Mouse (Mus musculus): ENCODE measurements around the gene Rnf183. TPM values are rescaled to one million over a fixed set of nuclear protein-coding genes. Genes with fewer than 3 reads are reported as not detected.
A peak's percentile ranks its signal among the peaks of the same experiment; 100 is the strongest.

Rnf183 gene
- polyA plus RNA-seq, 1 experiment = 4.3 TPM

DNA sequence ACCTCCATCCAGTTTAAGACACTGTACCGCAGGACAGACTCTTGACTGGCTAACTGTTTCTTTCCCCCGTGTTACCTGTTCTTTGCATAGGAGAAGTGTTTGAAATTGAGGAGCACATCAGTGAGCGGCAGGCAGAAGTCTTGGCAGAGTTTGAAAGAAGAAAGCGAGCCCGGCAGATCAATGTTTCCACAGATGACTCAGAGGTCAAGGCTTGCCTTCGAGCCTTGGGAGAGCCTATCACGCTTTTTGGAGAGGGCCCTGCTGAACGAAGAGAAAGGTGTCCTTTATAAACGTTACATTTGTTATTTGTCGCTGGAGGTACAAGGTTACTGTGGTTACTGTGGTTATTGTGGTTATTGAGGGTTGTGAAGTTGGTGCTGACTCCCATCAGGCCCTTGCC is 23.4 kb downstream of the Rnf183 start:
- no peak overlapping the region for H3K4me3 ChIP-seq (ENCODE audit: control insufficient read depth, low read depth, low read length)
- TF ChIP-seq CTCF (IDR thresholded peaks at IDR 0.05; ENCODE audit: control insufficient read depth, insufficient read depth, insufficient replicate concordance, low read depth, low read length) = no peak
- TF ChIP-seq POLR2A (IDR thresholded peaks at IDR 0.05; ENCODE audit: control insufficient read depth, low read depth, low read length) = no peak
- no peak overlapping the region for H3K27ac ChIP-seq (ENCODE audit: control insufficient read depth, insufficient read depth, low read depth, low read length)
- no peaks in the 10 kb centered on the region for H3K27me3 ChIP-seq (ENCODE audit: control insufficient read depth, insufficient read depth, low read length)
- H3K4me1 ChIP-seq (ENCODE audit: control insufficient read depth, insufficient read depth, low read length) = no peaks in the 10 kb centered on the region
- peaks cover 1% of the 10 kb centered on the region for H3K36me3 ChIP-seq (ENCODE audit: control insufficient read depth, insufficient read depth, low read length)

DNA sequence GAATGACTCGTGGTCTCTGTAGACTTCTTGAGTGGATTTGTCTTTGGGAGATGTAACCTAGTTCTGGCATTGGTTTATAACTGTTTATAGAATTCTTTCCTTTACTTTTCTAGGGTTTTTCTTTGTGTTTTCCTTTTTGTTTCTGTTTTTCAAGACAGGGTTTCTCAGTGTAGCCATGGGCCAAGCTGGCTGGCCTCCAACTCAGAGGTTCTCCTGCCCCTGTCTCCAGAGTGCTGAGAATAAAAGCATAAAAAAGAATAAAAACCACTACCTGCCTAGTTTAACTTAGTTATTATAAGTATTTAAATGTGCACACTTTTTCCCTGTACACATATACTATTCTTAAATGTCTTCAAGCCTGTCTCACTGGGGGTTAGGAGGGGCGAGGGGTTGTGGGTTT is 24.7 kb downstream of the Rnf183 start:
- Histone ChIP-seq H3K27me3 (ENCODE audit: control insufficient read depth, insufficient read depth, low read length) (no peaks in the 10 kb centered on the region), H3K36me3 (ENCODE audit: control insufficient read depth, insufficient read depth, low read length) (peaks cover 1% of the 10 kb centered on the region), H3K27ac (ENCODE audit: control insufficient read depth, insufficient read depth, low read depth, low read length) (no peak overlapping the region), H3K4me1 (ENCODE audit: control insufficient read depth, insufficient read depth, low read length) (no peaks in the 10 kb centered on the region), H3K4me3 (ENCODE audit: control insufficient read depth, low read depth, low read length) (peak overlapping the region; percentile 30; the same call in 1 of the 2 replicates)
- TF ChIP-seq CTCF (IDR thresholded peaks at IDR 0.05; ENCODE audit: control insufficient read depth, insufficient read depth, insufficient replicate concordance, low read depth, low read length) (no peak), POLR2A (IDR thresholded peaks at IDR 0.05; ENCODE audit: control insufficient read depth, low read depth, low read length) (no peak)

DNA sequence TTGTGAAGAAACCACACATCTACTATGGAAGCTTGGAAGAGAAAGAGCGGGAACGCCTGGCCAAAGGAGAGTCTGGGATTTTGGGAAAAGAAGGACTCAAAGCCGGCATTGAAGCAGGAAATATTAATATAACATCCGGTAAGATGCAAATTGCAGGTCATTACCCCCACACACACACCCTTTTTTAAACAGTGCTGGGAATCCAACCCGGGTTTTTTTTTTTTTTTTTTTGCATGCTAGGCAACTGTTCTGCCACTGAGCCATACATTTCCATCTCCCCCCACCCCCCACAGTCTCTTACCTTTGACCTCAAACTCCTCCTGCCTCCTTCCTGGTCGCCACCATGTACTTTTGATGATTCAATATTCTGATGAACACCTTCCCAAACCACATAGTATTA is 25.4 kb downstream of the Rnf183 start:
- Histone ChIP-seq H3K4me1 (ENCODE audit: control insufficient read depth, insufficient read depth, low read length) (no peaks in the 10 kb centered on the region), H3K27ac (ENCODE audit: control insufficient read depth, insufficient read depth, low read depth, low read length) (no peak overlapping the region), H3K27me3 (ENCODE audit: control insufficient read depth, insufficient read depth, low read length) (no peaks in the 10 kb centered on the region), H3K4me3 (ENCODE audit: control insufficient read depth, low read depth, low read length) (peak overlapping the region; percentile 89), H3K36me3 (ENCODE audit: control insufficient read depth, insufficient read depth, low read length) (peaks cover 1% of the 10 kb centered on the region)
- TF ChIP-seq CTCF (IDR thresholded peaks at IDR 0.05; ENCODE audit: control insufficient read depth, insufficient read depth, insufficient replicate concordance, low read depth, low read length) (no peak), POLR2A (IDR thresholded peaks at IDR 0.05; ENCODE audit: control insufficient read depth, low read depth, low read length) (no peak)

DNA sequence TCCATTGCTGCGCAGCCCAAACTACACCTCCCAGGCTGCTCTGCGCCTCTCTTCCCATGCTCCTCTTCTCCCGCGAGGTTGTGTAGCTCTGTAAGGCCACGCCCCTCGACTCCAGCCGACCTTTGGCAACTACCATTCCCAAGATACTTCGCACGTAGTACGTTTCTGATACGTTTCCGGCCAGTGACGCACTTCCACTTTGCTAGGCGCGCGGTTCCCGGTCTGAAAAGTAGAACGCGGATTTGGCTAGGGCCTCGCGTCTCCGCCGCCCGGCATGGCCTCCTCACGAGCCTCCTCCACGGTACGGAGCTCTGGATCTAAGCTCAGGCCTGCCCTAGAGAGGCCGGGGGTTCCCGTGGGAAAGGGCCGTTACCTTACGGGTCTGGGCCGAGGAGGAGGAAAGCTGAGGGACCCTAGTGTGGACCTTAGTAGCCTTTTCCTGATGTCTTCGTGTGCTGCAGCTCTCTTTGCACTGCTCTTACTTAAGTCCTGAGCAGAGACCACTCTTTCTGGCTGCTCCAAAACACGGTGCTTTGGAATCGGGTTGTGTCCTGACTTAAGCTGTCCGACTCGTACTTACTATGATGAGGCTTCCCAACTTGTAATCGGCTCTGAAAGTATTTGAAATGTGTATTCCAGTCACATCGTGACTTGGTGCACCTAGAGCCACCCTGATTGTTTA is 26.3 kb downstream of the Rnf183 start, which contains the start of the genes Cdc26 and Prpf4:
Gene Cdc26, minus strand, starts transcription at position 42 of the 682 bp plus-strand sequence.
Gene Prpf4, plus strand, starts transcription at position 197 of the 682 bp plus-strand sequence.
- Histone ChIP-seq H3K27ac (ENCODE audit: control insufficient read depth, insufficient read depth, low read depth, low read length) (peak within 1 kb of the TSS; percentile 82), H3K4me3 (ENCODE audit: control insufficient read depth, low read depth, low read length) (peak within 1 kb of the TSS; percentile 89), H3K36me3 (ENCODE audit: control insufficient read depth, insufficient read depth, low read length) (no peaks in the 10 kb centered on the region; the same call in 1 of the 2 replicates), H3K4me1 (ENCODE audit: control insufficient read depth, insufficient read depth, low read length) (no peaks in the 10 kb centered on the region), H3K27me3 (ENCODE audit: control insufficient read depth, insufficient read depth, low read length) (no peaks in the 10 kb centered on the region)
- TF ChIP-seq POLR2A (IDR thresholded peaks at IDR 0.05; ENCODE audit: control insufficient read depth, low read depth, low read length) (peak; percentile 88), CTCF (IDR thresholded peaks at IDR 0.05; ENCODE audit: control insufficient read depth, insufficient read depth, insufficient replicate concordance, low read depth, low read length) (no peak)

DNA sequence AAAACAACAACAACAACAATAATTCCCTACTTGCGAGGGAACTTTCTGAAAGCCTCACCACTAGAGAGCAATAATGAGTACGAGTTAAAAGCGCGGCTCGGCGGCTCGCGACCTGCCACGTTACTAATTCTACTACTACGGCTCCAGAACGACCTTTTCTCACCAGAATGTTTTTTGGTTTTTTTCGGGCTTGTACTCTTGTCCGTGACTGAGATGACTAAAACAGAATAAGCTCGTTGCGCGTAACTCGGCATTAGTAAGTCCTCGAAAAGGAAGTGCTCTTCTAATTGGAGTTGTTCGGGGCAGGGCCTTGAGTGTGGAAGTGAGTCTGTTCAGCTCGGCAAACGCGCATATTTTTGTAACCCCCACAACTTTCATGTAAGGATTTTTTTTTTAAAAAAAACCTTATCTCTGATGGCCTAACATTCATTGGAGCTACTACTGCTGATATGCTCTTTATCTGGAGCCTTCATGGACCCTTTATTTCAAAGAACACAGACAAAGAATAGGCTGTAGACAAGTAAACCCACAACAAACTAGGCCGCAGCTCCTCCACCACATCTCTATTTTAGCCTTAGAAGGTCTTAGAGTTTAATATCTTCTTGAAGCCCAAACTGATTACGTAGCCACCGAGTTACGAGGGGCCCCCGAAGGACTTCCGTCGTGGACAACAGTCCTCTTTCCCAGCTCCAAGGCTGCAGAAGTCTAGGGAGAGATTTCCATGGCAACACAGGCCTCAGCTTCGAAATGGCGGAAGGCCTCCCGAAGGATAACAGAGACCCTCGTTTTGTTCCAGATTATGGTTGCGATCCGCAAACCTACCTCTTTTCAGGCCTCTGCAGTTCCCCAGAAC is 27.1 kb downstream of the Rnf183 start:
- Histone ChIP-seq H3K27me3 (ENCODE audit: control insufficient read depth, insufficient read depth, low read length) (no peaks in the 10 kb centered on the region), H3K27ac (ENCODE audit: control insufficient read depth, insufficient read depth, low read depth, low read length) (peak overlapping the region; percentile 82), H3K36me3 (ENCODE audit: control insufficient read depth, insufficient read depth, low read length) (no peaks in the 10 kb centered on the region; the same call in 1 of the 2 replicates), H3K4me3 (ENCODE audit: control insufficient read depth, low read depth, low read length) (peak overlapping the region; percentile 89), H3K4me1 (ENCODE audit: control insufficient read depth, insufficient read depth, low read length) (no peaks in the 10 kb centered on the region)
- no peak; the same call in 1 of the 2 replicates for TF ChIP-seq POLR2A (IDR thresholded peaks at IDR 0.05; ENCODE audit: control insufficient read depth, low read depth, low read length)
- no peak for TF ChIP-seq CTCF (IDR thresholded peaks at IDR 0.05; ENCODE audit: control insufficient read depth, insufficient read depth, insufficient replicate concordance, low read depth, low read length)

DNA sequence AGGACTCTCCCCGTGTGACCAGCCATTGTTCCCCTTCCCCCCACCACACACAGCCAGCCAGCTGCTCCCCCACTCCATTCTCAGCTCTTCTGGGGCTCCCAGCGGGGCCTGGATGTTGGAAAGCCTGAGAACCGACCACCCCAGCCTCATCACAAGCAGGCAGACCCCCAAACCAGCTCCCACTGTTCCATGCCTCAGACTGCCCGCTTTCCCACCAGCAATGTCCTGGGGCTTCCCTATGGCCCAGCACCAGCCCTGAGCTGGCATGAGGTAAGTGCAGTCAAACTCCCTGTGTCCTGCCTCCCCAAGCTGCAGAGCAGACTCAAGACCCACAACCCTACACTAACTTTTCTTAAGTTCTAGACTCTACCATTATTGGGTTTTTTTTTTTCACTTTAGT is 28.9 kb downstream of the Rnf183 start:
- H3K36me3 ChIP-seq (ENCODE audit: control insufficient read depth, insufficient read depth, low read length) = no peaks in the 10 kb centered on the region; the same call in 1 of the 2 replicates
- H3K4me1 ChIP-seq (ENCODE audit: control insufficient read depth, insufficient read depth, low read length) = no peaks in the 10 kb centered on the region
- no peak overlapping the region for H3K4me3 ChIP-seq (ENCODE audit: control insufficient read depth, low read depth, low read length)
- TF ChIP-seq POLR2A (IDR thresholded peaks at IDR 0.05; ENCODE audit: control insufficient read depth, low read depth, low read length) = no peak
- no peak for TF ChIP-seq CTCF (IDR thresholded peaks at IDR 0.05; ENCODE audit: control insufficient read depth, insufficient read depth, insufficient replicate concordance, low read depth, low read length)
- H3K27ac ChIP-seq (ENCODE audit: control insufficient read depth, insufficient read depth, low read depth, low read length) = no peak overlapping the region
- H3K27me3 ChIP-seq (ENCODE audit: control insufficient read depth, insufficient read depth, low read length) = no peaks in the 10 kb centered on the region

DNA sequence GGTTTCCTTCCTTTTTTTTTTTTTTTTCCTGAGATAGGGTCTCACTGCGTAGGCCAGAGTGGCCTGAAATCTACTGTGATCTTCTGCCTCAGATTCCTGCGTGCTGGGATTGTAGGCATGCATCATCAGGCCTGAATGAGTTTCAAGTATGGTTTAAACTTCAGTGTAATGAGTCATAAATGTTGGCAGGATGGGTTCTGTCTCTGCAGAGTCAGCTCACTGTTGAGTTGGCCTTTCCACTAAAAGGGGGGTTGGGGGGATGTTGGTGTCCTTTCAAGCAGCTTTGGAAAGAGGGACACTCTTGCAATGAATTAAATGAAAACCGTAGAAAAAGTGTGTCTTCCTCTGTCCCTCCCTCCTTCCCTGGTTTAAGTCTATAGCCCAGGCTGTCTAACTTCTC is 36.1 kb downstream of the Rnf183 start:
- no peak overlapping the region for H3K27ac ChIP-seq (ENCODE audit: control insufficient read depth, insufficient read depth, low read depth, low read length)
- TF ChIP-seq POLR2A (IDR thresholded peaks at IDR 0.05; ENCODE audit: control insufficient read depth, low read depth, low read length) (no peak), CTCF (IDR thresholded peaks at IDR 0.05; ENCODE audit: control insufficient read depth, insufficient read depth, insufficient replicate concordance, low read depth, low read length) (no peak)

More for the DNA sequence above, 36.1 kb downstream of the Rnf183 start:
- Histone ChIP-seq H3K36me3 (ENCODE audit: control insufficient read depth, insufficient read depth, low read length) (no peaks in the 10 kb centered on the region; the same call in none of the 2 replicates), H3K4me1 (ENCODE audit: control insufficient read depth, insufficient read depth, low read length) (no peaks in the 10 kb centered on the region), H3K27me3 (ENCODE audit: control insufficient read depth, insufficient read depth, low read length) (no peaks in the 10 kb centered on the region), H3K4me3 (ENCODE audit: control insufficient read depth, low read depth, low read length) (no peak overlapping the region)

Data from testis, adult 2 months (tissue).